Mouse (Mus musculus): Measurements from ENCODE around the gene Mdm2. TPM values are rescaled to one million over a fixed set of nuclear protein-coding genes. Genes with fewer than 3 reads are reported as not detected.
"Not testable (repeated sequence)": the region's sequence is repeated elsewhere in the genome, so short reads cannot be mapped to it uniquely, and the experiment has no call there.

The Mdm2 gene
- polyA plus RNA-seq, 1 experiment, result 41.8 TPM

DNA sequence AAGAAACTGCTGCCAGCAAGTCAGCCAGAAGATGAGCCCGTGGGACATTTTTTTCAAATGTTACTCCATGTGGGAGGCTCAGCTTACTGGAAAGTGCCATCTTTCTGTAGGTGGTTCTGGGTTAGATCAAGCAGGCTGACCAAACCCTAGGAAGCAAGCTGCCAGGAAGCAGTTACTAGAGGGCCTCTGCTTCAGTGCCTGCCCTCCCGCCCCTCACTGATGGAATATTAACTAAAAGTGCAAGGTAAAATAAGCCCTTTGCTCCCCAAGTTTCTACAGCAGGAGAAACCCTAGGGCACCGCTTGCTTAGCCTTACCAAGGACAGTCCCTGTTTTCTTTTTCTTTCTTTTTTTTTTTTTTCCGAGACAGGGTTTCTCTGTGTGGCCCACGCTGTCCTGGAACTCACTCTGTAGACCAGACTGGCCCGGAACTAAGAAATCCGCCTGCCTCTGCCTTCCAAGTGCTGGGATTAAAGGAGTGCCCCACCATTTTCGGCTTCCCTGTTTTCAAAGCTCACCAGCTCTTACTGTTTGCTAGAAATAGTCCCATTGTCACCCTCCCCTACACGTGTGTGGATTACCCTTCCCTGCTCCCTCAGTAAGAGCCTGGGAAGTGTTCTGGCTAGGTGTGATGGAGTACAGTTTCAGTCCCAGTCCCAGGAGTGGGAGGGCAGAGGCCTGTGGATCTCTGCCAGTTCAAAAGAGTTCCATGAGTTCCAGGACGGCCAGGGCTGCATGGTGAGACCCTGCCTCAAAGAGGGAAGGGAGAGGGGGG is 37.9 kb upstream of the Mdm2 start:
- Histone ChIP-seq H3K4me1 (peaks cover 24% of the 10 kb centered on the region), H3K9me3 (peaks cover 7% of the 10 kb centered on the region), H3K27me3 (replicated peaks) (no peaks in the 10 kb centered on the region), H3K36me3 (replicated peaks; ENCODE audit: low read length) (peaks cover 62% of the 10 kb centered on the region), H3K4me3 (replicated peaks) (no peak overlapping the region)
- TF ChIP-seq FLI1 (IDR thresholded peaks at IDR 0.05; ENCODE audit: low read length), result no peak
- no peak for TF ChIP-seq GATA1 (IDR thresholded peaks at IDR 0.05; ENCODE audit: borderline replicate concordance, low read length)

DNA sequence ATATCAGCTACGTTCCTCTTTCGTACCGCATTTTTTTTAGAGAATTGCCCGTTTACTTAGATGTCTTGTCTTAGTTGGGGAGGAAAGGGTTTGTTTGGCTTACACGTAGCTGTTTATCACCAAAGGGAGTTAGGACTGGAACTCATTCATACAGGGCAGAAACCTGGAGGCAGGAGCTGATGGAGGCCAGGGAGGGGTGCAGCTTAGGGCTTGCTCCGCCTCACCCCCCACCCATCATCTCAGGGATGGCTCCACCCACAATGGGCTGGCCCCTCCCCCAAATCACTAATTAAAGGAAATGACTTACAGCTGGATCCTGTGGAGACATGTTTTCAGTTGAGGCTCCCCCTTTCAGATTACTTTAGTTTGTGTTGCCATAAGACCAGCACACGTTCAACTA is 37.2 kb upstream of the Mdm2 start:
- H3K9me3 ChIP-seq, result peaks cover 7% of the 10 kb centered on the region
- H3K4me3 ChIP-seq (replicated peaks), result no peak overlapping the region
- H3K36me3 ChIP-seq (replicated peaks; ENCODE audit: low read length), result peaks cover 60% of the 10 kb centered on the region

GRCm38 (mm10) chr10:117746297-117746883 is 35.8 kb upstream of the Mdm2 start, which contains the start of gene Slc35e3:
Gene Slc35e3 (minus strand): TSS chr10:117746365.
- Histone ChIP-seq H3K36me3 (replicated peaks; ENCODE audit: low read length) (peaks cover 59% of the 10 kb centered on the region), H3K9me3 (peaks cover 7% of the 10 kb centered on the region), H3K4me3 (replicated peaks) (peak within 1 kb of the TSS; percentile 92), H3K4me1 (peaks cover 30% of the 10 kb centered on the region), H3K27me3 (replicated peaks) (no peaks in the 10 kb centered on the region)
- TF ChIP-seq FLI1 (IDR thresholded peaks at IDR 0.05; ENCODE audit: low read length), result no peak
- no peak for TF ChIP-seq GATA1 (IDR thresholded peaks at IDR 0.05; ENCODE audit: borderline replicate concordance, low read length)

More for the DNA sequence above, 37.2 kb upstream of the Mdm2 start:
- Histone ChIP-seq H3K4me1 (peaks cover 24% of the 10 kb centered on the region), H3K27me3 (replicated peaks) (no peaks in the 10 kb centered on the region)
- TF ChIP-seq GATA1 (IDR thresholded peaks at IDR 0.05; ENCODE audit: borderline replicate concordance, low read length), result no peak

- not testable (repeated sequence) for H3K9me3 ChIP-seq; H3K27me3 ChIP-seq (replicated peaks)
- peak overlapping the region; percentile 92 for H3K4me3 ChIP-seq (replicated peaks)
- peaks cover 31% of the 10 kb centered on the region for H3K4me1 ChIP-seq
- peaks cover 58% of the 10 kb centered on the region for H3K36me3 ChIP-seq (replicated peaks; ENCODE audit: low read length)
Observed at GRCm38 (mm10) chr10:117745570-117746296, 35.2 kb upstream of the Mdm2 start.

GRCm38 (mm10) chr10:117743917-117744316 is 33.4 kb upstream of the Mdm2 start:
- peaks cover 61% of the 10 kb centered on the region for H3K36me3 ChIP-seq (replicated peaks; ENCODE audit: low read length)
- peaks cover 33% of the 10 kb centered on the region for H3K4me1 ChIP-seq
- TF ChIP-seq FLI1 (IDR thresholded peaks at IDR 0.05; ENCODE audit: low read length) (no peak), GATA1 (IDR thresholded peaks at IDR 0.05; ENCODE audit: borderline replicate concordance, low read length) (no peak)

DNA sequence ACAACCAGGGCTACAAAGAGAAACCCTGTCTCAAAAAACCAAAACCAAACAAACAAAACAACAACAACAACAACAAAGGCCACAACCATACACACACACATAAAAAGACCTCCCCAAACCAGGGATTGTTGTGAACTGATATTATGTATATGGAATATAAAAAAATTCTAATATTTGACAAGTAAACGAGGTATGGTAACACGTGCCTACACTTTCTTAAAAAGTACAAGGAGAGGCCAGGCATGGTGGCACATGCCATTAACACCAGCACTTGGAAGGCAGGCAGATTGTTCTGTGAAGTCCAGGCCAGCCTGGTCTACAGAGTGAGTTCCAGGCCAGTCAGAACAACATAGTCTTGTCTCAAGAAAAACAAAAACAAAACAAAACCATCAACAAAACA is 32.6 kb upstream of the Mdm2 start:
- H3K4me3 ChIP-seq (replicated peaks), result no peak overlapping the region
- H3K9me3 ChIP-seq, result no peaks in the 10 kb centered on the region
- TF ChIP-seq GATA1 (IDR thresholded peaks at IDR 0.05; ENCODE audit: borderline replicate concordance, low read length), result no peak
- TF ChIP-seq FLI1 (IDR thresholded peaks at IDR 0.05; ENCODE audit: low read length), result no peak
- no peaks in the 10 kb centered on the region for H3K27me3 ChIP-seq (replicated peaks)
- peaks cover 61% of the 10 kb centered on the region for H3K36me3 ChIP-seq (replicated peaks; ENCODE audit: low read length)
- peaks cover 36% of the 10 kb centered on the region for H3K4me1 ChIP-seq

More at GRCm38 (mm10) chr10:117743917-117744316, 33.4 kb upstream of the Mdm2 start:
- no peaks in the 10 kb centered on the region for H3K9me3 ChIP-seq
- H3K27me3 ChIP-seq (replicated peaks), result no peaks in the 10 kb centered on the region
- H3K4me3 ChIP-seq (replicated peaks), result no peak overlapping the region

- Histone ChIP-seq H3K4me1 (peaks cover 33% of the 10 kb centered on the region), H3K9me3 (no peaks in the 10 kb centered on the region), H3K27me3 (replicated peaks) (no peaks in the 10 kb centered on the region), H3K36me3 (replicated peaks; ENCODE audit: low read length) (peaks cover 60% of the 10 kb centered on the region), H3K4me3 (replicated peaks) (no peak overlapping the region)
- TF ChIP-seq GATA1 (IDR thresholded peaks at IDR 0.05; ENCODE audit: borderline replicate concordance, low read length) (no peak), FLI1 (IDR thresholded peaks at IDR 0.05; ENCODE audit: low read length) (no peak)
Observed at GRCm38 (mm10) chr10:117742618-117743017, 32.1 kb upstream of the Mdm2 start.

- Histone ChIP-seq H3K36me3 (replicated peaks; ENCODE audit: low read length) (peaks cover 65% of the 10 kb centered on the region), H3K4me1 (peaks cover 32% of the 10 kb centered on the region)
Observed at GRCm38 (mm10) chr10:117741698-117742475, 31.3 kb upstream of the Mdm2 start.

GRCm38 (mm10) chr10:117740921-117741320 is 30.4 kb upstream of the Mdm2 start:
- TF ChIP-seq FLI1 (IDR thresholded peaks at IDR 0.05; ENCODE audit: low read length) (no peak), GATA1 (IDR thresholded peaks at IDR 0.05; ENCODE audit: borderline replicate concordance, low read length) (no peak)
- Histone ChIP-seq H3K36me3 (replicated peaks; ENCODE audit: low read length) (peaks cover 73% of the 10 kb centered on the region), H3K4me1 (peaks cover 32% of the 10 kb centered on the region), H3K27me3 (replicated peaks) (no peaks in the 10 kb centered on the region), H3K4me3 (replicated peaks) (no peak overlapping the region), H3K9me3 (no peaks in the 10 kb centered on the region)

More at GRCm38 (mm10) chr10:117741698-117742475, 31.3 kb upstream of the Mdm2 start:
- Histone ChIP-seq H3K4me3 (replicated peaks) (no peak overlapping the region), H3K27me3 (replicated peaks) (no peaks in the 10 kb centered on the region), H3K9me3 (no peaks in the 10 kb centered on the region)
- TF ChIP-seq GATA1 (IDR thresholded peaks at IDR 0.05; ENCODE audit: borderline replicate concordance, low read length) (no peak), FLI1 (IDR thresholded peaks at IDR 0.05; ENCODE audit: low read length) (no peak)
